Mouse (Mus musculus) left cerebral cortex, adult 9 months (tissue): ENCODE results near the gene Birc2.
"Not testable (repeated sequence)": the region's sequence is repeated elsewhere in the genome, so short reads cannot be mapped to it uniquely, and the experiment has no call there.

ENCODE experiments used
- DNase-seq, 2 experiments: peaks; one replicate each; pipeline ENCODE4 v3.0.0; 2022; ENCODE audit warnings: low spot score in 2 of 2

Gene Birc2

GRCm38 (mm10) chr9:7836905-7837805 is at the start of gene Birc2:
TSS of gene Birc2 (minus strand) at chr9:7837064.
- peak; percentile 86 to 94 for DNase-seq

- no peak for DNase-seq
These were observed 47.5 kb upstream of the Birc2 start for GRCm38 (mm10) chr9:7884346-7884745.

DNA sequence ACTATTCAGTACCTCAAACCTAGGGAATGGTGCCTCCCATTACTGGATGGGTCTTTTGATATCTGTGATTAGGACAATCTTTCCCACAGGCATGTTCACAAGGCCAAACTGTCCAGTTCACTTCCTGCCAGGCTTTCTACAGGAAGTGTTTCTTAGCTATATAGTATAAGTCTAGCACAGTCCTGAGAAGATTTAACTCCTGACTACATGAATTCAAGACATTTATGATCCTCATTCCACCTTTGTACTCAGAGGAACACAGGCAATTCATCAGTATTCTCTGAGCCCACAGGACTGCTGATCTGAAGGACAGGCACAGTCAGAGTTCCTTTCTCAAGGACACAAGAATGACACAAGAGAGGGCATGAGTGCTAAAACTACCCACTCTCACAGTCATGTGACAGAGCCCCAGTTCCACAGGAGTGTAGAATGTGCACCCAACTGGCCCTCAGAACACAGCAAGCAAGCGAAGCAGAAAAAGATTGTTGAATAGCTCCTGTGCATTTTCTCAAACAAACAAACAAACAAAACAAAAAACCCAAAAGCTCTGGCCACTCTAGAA is 45.5 kb upstream of the Birc2 start:
- DNase-seq = no peak

- DNase-seq = no peak
These were observed 36.8 kb upstream of the Birc2 start for GRCm38 (mm10) chr9:7873511-7874211.

- peak in 1 of 2 experiments; percentile 20 for DNase-seq
These were observed 36.0 kb upstream of the Birc2 start, which contains the start of gene Birc3 for GRCm38 (mm10) chr9:7872775-7873439. TSS of gene Birc3 (minus strand) at chr9:7873186.

DNA sequence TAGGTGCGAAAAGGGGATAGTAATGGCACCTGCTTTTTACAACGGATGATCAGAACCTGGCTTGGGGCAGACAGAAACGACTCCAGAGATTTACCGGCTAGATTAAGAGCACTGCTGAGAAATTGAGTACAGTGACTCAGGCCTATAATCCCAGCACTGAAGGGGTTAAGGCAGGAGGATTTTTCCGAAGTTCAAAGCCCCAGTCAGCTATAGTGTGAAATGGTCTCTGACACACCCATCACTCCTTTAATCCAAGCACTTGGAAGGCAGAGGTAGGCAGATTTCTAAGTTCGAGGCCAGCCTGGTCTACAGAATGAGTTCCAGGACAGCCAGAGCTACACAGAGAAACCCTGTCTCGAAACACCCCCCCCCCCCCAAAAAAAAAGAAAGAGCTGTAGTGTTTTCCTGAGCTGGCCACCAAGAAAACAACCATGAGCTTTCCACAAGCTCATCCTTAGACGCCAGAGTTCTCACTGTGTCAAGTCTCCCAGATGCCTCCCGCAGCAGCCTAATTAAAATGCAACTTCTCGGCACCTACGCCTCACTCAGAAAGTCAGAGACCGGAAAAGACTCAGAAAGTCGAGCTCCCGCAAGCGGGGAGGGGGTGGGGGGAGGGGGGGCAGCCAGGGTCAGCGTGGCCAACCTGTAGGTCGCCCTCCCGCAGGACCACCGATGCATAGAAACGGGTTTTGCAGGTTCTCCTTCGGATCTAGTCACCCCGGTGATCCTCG is 35.3 kb upstream of the Birc2 start:
- DNase-seq = no peak

- no peak for DNase-seq
These were observed 34.6 kb upstream of the Birc2 start for GRCm38 (mm10) chr9:7871316-7872043.

GRCm38 (mm10) chr9:7870556-7871315 is 33.9 kb upstream of the Birc2 start:
- DNase-seq = no peak

- DNase-seq = no peak
These were observed 32.1 kb upstream of the Birc2 start for GRCm38 (mm10) chr9:7868838-7869491.

- no peak for DNase-seq
These were observed 31.1 kb upstream of the Birc2 start for GRCm38 (mm10) chr9:7867981-7868380.

DNA sequence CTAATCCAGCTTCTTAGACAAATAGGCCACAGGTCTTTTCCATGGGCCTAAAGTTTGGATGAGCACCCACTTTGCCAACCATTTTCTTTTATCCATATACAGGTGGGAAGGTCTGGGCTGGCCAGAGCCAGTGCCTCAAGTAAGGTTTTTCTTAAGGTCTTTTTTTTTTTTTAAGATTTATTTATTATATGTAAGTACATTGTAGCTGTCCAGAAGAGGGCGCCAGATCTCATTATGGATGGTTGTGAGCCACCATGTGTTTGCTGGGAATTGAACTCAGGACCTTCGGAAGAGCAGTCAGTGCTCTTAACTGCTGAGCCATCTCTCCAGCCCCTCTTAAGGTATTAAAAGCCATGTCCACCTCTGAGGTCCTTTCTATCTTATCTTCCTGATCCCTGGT is 30.1 kb upstream of the Birc2 start:
- not testable (repeated sequence) for DNase-seq

GRCm38 (mm10) chr9:7860976-7861375 is 24.1 kb upstream of the Birc2 start:
- DNase-seq = no peak

DNA sequence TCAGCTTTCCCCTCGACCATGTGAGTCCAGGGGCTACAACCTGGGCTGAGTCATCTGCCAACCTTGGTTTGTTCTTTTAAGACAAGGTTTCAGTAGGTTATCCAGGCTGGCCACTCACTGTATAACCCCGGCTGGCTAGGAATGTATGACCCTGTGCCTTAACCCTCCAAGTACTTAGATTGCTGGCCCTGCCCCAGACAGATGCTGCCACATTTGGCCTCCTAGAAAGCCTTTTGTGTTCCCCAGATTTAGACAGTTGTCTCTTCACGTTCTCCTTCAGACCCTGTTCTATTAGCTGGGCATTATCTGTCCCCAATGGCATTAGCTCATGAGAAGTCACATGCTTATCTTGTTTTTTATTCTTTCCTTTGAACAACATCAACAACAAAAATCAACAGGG is 19.0 kb upstream of the Birc2 start:
- DNase-seq = no peak

GRCm38 (mm10) chr9:7855374-7855773 is 18.5 kb upstream of the Birc2 start:
- peak in 1 of 2 experiments; percentile 40 for DNase-seq

DNA sequence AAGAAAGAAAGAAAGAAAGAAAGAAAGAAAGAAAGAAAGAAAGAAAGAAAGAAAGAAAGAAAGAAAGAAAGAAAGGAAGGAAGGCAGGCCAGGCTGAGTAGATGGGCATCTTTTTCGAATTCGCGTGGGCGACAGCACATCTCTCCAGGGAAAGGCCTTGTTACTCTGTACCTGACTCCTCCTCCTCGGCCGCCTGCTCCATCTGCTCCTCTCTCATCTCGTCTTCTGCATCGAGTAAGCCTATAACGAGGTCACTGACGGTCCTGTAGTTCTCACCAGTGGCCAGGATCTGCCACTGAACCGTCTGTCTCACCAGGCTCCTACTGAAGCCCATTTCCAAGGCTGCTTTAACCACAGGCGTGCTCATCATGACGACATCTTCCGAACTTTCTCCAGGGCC is 17.3 kb upstream of the Birc2 start:
- not testable (repeated sequence) for DNase-seq

GRCm38 (mm10) chr9:7852346-7853230 is 15.7 kb upstream of the Birc2 start:
- no peak for DNase-seq

- DNase-seq = no peak
These were observed 15.0 kb upstream of the Birc2 start for GRCm38 (mm10) chr9:7851841-7852240.

GRCm38 (mm10) chr9:7848191-7848590 is 11.3 kb upstream of the Birc2 start:
- DNase-seq = no peak
